Mouse (Mus musculus): ENCODE data around the gene Fto.

Gene Fto

GRCm38 (mm10) chr8:91312835-91313832 lies at the start of gene Fto, which contains the start of gene Rpgrip1l:
TSS of gene Fto (plus strand) at chr8:91313525.
TSS of gene Rpgrip1l (minus strand) at chr8:91313262.
- DNase-seq (ENCODE audit: low read depth), result peak; percentile 99

GRCm38 (mm10) chr8:91263939-91264338 lies 49.4 kb upstream of the Fto start:
- DNase-seq (ENCODE audit: low read depth), result no peak

- DNase-seq (ENCODE audit: low read depth), result no peak
Observed at GRCm38 (mm10) chr8:91264564-91264963, 48.8 kb upstream of the Fto start.

GRCm38 (mm10) chr8:91269374-91269958 lies 43.9 kb upstream of the Fto start:
- no peak for DNase-seq (ENCODE audit: low read depth)

GRCm38 (mm10) chr8:91273493-91273892 lies 39.8 kb upstream of the Fto start:
- DNase-seq (ENCODE audit: low read depth), result no peak

GRCm38 (mm10) chr8:91276337-91276736 lies 37.0 kb upstream of the Fto start:
- DNase-seq (ENCODE audit: low read depth), result no peak

GRCm38 (mm10) chr8:91278060-91278459 lies 35.3 kb upstream of the Fto start:
- DNase-seq (ENCODE audit: low read depth), result no peak

- peak; percentile 89 for DNase-seq (ENCODE audit: low read depth)
Observed at GRCm38 (mm10) chr8:91280467-91281212, 32.7 kb upstream of the Fto start.

- no peak for DNase-seq (ENCODE audit: low read depth)
Observed at GRCm38 (mm10) chr8:91281545-91281944, 31.8 kb upstream of the Fto start.

- DNase-seq (ENCODE audit: low read depth), result no peak
Observed at GRCm38 (mm10) chr8:91282655-91283054, 30.7 kb upstream of the Fto start.

- no peak for DNase-seq (ENCODE audit: low read depth)
Observed at GRCm38 (mm10) chr8:91283815-91284214, 29.5 kb upstream of the Fto start.

GRCm38 (mm10) chr8:91286237-91286636 lies 27.1 kb upstream of the Fto start:
- no peak for DNase-seq (ENCODE audit: low read depth)

GRCm38 (mm10) chr8:91290576-91290975 lies 22.7 kb upstream of the Fto start:
- DNase-seq (ENCODE audit: low read depth), result no peak

- no peak for DNase-seq (ENCODE audit: low read depth)
Observed at GRCm38 (mm10) chr8:91295786-91296185, 17.5 kb upstream of the Fto start.

- DNase-seq (ENCODE audit: low read depth), result no peak
Observed at GRCm38 (mm10) chr8:91298672-91299071, 14.7 kb upstream of the Fto start.

GRCm38 (mm10) chr8:91304481-91305386 lies 8.6 kb upstream of the Fto start:
- no peak for DNase-seq (ENCODE audit: low read depth)

GRCm38 (mm10) chr8:91312342-91312741 lies 983 bp upstream of the Fto start:
- DNase-seq (ENCODE audit: low read depth), result no peak

- DNase-seq (ENCODE audit: low read depth), result no peak
Observed at GRCm38 (mm10) chr8:91317567-91318227, 4.4 kb downstream of the Fto start.

GRCm38 (mm10) chr8:91318938-91319729 lies 5.8 kb downstream of the Fto start:
- DNase-seq (ENCODE audit: low read depth), result no peak

GRCm38 (mm10) chr8:91323511-91323910 lies 10.2 kb downstream of the Fto start:
- no peak for DNase-seq (ENCODE audit: low read depth)
